Mouse (Mus musculus): Measurements from ENCODE around the gene Adamtsl3.

The Adamtsl3 gene

DNA sequence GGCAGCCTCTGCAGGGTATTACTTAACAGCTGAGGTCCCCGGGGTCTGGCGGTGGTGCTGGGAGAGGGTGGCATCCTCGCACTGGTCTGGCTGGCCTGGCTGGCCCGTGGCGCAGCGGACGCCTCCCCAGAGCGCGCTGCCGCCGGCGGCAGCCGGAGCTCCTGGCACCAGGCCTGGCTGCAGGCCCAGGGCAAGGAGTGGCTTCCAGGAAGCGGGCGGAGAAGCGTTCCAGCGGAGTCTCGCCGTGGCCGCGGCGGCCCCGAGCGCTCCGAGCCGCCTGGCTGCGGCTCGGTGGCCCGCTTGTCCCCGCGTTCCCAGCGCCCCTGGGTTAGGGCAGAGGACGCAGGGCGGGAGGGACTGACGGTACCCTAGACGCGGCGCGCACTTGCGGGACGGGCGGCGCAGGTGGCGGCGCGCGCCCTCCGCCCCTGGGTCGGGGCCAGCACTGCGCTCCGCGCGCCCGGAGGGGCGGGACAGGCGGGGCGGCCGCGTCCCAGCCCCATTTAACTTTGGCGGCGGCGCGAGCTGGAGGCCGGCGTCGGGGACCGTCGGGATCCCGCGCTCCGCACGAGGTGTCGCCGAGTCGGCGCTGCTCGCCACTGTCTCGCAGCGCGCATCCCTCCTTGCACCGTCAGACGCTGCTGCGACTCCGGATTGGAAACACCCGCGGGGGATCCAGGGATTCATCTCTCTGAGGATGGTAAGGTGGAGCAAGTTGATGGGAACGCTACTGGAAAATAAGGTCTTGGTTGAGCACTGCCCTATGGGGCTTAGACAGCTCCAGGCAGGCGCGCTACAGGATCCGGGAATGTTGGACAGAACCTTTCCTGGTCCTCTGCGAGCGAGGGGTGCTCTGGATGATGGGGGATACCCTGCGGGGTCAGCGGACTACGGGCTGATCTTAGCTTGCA lies at the start of gene Adamtsl3:
Gene Adamtsl3 (plus strand): TSS at position 484 of the 911 bp plus-strand sequence.
- DNase-seq = no peak

DNA sequence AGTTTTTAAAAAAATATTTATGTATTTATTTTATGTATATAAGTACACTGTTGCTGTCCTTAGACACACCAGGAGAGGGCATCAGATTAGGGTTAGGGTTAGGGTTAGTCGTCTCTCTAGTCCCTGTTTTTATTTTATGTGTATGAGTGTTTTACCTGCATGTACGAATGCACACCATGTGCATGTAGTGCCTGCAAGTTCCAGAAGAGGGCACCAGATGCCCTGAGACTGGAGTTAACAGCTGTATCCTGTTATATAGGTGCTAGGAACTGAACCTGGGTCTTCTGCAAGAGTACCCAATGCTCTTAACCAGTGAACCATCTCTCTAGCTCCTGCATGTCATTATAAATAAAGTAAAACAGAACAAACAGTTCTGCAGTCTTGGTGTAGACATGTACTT lies 48.3 kb upstream of the Adamtsl3 start:
- no peak for DNase-seq

DNA sequence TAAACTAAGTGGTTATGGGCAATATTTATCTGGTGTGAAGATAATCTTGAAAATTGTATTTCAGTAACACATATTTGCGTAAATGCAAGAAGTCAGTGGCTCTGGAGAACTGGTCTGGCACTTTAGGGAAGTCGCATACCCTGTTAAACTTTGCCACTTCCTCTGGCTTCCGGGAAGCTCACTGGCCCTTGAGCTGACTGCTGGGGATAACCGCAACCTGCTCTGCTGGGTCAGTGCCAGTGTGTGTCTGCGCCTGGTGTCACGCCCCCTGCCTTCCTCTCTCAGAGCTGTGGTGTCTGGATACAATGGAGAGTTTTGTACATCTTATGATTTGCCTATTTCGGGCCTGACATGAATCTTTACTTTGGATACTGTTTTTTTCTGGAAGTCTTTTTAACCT lies 42.1 kb upstream of the Adamtsl3 start:
- no peak for DNase-seq

DNA sequence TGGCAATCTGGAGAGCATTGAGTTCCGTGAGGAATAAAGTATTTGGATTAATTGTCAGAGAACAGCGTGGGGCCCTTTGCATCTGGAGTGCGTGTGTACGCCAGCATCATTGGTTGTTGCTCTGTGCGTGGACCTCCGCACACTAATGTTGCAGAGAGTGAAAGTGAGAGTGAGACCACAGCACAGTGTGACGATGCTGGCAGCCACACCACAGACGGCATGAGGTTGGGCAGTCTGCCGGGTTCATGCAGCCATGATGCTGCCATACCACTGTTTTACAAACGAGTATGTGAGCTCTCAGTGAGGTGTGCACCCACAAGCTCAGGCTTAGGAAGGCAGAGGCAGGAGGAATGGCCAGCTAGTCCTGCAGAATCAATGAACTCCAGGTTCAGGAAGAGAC lies 41.4 kb upstream of the Adamtsl3 start:
- no peak for DNase-seq

DNA sequence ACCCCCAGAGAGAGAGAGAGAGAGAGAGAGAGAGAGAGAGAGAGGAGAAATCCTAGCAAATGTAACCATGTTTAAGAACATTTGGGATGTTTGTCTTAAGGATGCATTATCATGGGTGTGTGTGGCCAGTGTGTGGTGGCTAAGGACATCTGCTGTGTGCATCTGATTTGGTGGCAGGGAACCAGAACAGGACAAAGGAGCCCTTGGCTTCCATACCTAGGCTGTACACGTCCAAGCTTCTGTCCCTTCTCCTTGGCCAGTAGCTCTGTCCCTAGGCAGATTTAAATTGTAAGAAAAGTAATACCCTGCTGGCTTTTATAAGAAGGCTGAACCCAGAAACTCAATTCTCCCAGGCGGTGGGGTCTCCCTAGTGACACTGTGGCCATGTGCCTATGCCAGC lies 40.9 kb upstream of the Adamtsl3 start:
- no peak for DNase-seq

- no peak for DNase-seq
Measured at GRCm38 (mm10) chr7:82308398-82308797, 27.1 kb upstream of the Adamtsl3 start.

GRCm38 (mm10) chr7:82318515-82318914 lies 17.0 kb upstream of the Adamtsl3 start:
- DNase-seq = no peak

DNA sequence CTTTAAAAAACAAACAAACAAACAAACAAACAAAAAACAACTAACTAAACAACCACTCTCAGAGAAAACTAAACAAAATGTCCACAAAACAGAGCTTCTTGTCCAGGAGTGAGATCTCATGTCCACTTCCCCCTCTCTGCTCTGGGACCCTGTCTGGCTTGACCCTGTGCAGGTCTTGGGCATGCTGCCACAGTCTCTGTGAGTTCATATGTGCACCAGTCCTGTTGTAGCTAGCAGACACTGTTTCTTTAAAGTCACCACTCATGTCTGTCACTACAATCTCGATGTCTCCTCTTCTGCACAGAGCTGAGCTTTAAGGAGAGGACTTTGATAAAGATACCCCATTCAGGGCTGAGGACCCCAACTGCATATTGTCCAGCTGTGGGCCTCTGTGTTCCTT lies 8.9 kb upstream of the Adamtsl3 start:
- no peak for DNase-seq

DNA sequence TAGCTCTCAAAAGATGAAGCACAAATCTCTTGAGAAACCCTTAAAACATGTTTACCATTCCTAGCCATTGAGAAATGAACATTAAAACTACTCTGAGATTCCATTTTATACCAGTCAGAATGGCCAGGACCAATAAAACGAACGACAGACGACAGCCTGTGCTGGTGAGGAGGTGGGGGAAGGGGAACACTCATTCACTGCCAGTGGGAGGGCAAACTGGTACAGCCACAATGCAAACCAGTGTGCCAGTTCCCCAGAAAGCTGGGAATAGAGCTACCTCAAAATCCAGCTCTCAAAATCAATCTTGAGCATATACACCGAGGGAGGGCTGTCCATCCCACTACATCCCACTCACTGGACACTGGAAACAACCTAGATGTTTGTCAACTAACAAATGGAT lies 8.3 kb upstream of the Adamtsl3 start:
- DNase-seq = no peak

- DNase-seq = no peak
Measured at GRCm38 (mm10) chr7:82327881-82328280, 7.6 kb upstream of the Adamtsl3 start.

- no peak for DNase-seq
Measured at GRCm38 (mm10) chr7:82329831-82330230, 5.7 kb upstream of the Adamtsl3 start.

- DNase-seq = no peak
Measured at GRCm38 (mm10) chr7:82330860-82331259, 4.6 kb upstream of the Adamtsl3 start.

DNA sequence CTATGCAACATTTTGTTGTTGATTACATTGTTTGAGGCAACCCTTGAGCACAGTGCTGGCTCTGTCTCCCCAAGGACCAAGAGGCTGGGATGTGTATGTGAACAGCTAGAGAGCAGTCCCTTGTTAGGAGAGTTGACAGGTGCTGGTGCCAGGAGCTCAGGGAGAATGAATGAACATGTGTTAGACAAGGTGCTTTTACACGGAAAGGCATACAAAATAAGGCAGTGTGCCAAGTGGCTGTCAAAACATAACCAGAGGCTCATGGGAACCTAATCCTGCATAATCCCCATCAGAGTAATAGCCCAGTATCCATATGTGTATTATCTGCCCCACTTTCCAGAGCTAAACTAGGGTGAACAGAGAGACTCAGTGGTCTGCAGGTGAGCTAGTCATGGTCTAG lies 1.5 kb upstream of the Adamtsl3 start:
- no peak for DNase-seq

DNA sequence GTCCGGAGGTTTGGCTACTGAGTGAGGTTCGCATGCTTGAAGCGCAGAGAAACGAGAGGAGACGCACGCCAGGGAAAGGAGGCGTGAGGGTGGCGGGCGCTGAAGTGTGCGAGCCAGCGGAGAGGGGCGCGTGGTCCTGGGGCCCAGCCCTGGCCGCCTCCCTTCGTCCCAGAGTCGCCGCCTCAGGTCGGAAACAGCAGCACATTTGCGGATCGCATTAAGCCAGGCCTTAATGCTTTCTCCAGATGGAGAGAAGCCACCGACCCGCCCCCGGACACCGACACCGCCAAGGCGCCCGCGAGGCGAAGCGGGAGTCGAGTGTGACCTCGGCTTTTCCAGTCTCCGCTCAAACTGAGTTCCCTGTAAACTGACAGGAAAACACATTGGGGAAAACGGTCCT lies 638 bp downstream of the Adamtsl3 start:
- no peak for DNase-seq

DNA sequence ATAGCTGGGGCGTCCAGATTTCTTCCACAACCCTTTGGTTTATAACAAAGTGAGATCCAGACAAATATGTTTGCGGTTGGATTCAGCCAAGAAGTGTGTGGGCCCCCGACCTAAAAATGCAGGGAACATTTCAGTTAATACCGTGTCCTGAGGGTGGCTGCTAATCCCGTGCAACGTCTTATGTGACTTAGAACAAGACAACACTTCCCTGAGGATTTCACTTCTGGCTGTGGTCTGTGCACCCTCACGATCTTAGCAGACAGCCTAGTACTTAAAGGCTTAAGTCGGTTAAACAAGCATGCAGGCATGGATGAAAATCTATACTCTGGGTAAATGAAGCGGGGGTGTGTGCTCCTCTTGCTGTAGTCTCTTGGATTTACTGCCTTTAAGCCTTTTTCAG lies 2.6 kb downstream of the Adamtsl3 start:
- DNase-seq = no peak

DNA sequence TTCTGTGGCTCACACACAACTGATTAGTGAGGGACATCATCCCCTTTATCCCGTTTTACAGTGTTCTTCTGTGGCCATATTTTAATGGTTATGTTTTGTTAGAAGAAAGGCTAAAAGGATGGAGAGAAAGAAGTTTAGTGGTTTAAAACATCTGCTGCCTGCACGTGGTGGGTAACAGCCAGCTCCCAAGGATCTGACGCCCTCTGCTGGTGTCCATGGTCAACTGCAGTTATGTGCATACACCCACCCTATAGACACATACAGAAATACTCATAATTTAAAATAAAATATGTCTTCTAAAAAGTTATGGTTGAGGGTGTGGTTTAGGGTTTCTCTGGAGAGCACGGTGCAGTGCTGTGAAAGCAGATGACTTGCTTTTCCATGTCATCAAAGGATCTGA lies 3.0 kb downstream of the Adamtsl3 start:
- no peak for DNase-seq

DNA sequence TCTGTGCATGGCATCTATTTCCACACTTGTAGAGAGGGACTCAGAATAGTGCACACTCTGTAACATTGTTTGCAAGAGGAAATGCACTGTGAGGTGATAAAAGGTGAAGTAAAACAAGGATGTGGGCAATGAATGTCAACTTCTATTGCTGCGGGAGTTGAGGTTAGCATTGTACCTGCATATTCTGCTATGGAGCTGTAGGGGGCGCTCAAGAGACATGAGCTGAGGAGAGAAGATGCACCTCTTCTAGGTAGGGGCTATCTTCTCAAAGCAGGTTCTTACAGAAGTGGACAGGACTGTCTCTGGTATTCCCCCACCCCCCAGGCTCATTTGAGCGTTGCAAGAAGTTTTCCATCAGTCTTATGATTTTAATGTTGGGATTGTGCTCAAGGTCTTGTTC lies 3.7 kb downstream of the Adamtsl3 start:
- DNase-seq = no peak

DNA sequence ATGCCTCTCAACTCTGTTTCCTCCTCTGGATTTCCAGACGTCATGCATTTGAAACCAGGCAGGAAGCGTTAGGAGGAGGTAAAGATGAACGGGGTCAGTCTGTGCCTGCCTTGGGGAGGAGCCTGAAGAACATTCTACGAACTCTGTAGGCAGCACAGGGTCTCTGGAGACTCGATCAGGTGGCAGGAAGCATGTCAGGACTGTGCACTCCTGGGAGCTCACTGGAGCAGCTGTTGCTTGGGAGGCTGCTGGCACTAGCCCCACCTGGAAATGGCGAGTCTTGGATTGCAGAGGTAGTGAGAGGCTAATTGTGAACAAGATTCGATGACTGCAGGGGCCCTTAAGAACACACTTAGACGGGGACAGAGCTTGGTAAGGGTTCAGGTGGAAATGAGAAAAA lies 6.0 kb downstream of the Adamtsl3 start:
- DNase-seq = no peak

- no peak for DNase-seq
Measured at GRCm38 (mm10) chr7:82346706-82347105, 11.2 kb downstream of the Adamtsl3 start.

DNA sequence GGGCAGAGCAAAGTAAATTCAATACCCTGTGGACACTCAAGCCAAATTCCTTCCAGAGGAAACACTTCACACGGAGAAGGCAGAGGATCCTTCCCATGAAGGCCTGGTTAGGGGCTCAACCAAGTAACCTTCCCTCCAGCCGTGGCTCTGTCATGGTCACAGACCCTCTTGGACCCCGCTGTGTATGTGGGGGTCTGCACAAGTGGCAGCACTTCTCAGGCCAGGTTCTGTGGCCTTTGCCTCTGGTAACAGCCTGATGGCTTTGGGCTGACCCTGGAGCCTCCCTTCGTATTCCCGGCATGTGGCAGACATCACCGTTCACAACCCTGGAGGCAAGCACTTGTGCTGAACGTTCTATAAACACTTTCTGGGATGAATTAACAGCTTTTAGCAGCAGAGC lies 14.3 kb downstream of the Adamtsl3 start:
- no peak for DNase-seq

- no peak for DNase-seq
Measured at GRCm38 (mm10) chr7:82350421-82350820, 14.9 kb downstream of the Adamtsl3 start.

DNA sequence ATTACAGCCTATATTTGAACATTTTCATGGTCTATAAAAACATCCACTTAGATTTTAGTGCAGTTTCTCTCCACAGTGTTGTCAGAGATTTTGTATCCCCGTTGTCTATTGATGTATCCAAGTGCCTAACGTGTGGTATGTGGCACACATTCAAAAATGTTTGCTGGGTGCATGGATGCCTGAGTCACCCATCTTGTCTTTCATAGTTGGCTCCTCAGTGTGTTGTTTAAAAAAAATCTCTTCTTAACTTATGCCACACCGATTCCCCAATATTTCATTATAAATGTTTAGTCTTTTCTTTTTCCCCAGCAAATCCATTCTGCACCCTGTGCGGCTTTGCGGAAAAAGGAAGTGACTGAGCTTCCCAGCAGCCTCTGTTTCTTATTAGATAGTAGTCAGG lies 23.7 kb downstream of the Adamtsl3 start:
- DNase-seq = no peak

- DNase-seq = no peak
Measured at GRCm38 (mm10) chr7:82359674-82360073, 24.2 kb downstream of the Adamtsl3 start.

DNA sequence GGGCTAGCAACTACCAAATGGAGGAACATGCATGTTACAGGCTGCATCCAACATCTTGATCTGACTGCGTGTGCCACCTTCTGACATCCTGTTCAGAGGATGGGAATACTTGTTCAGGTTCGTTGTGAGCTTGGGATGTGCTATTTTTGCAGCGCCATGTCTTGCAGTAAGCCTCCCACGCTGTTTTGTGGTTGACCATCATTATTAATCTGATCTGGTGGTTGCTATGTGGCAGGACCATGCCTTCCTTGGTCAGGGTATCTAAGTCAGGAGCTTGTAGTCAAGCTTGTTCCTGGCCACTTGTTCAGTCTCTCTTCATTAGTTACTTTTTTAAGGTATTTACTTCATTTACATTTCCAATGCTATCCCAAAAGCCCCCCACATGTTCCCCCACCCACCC lies 24.7 kb downstream of the Adamtsl3 start:
- no peak for DNase-seq

GRCm38 (mm10) chr7:82361127-82361526 lies 25.6 kb downstream of the Adamtsl3 start:
- peak; percentile 7 to 28 for DNase-seq

Measured in thymus, postnatal 36 days (tissue).